Mouse (Mus musculus): ENCODE data around the gene Ide. TPM values are rescaled to one million over a fixed set of nuclear protein-coding genes. Genes with fewer than 3 reads are reported as not detected.
"Not testable (repeated sequence)": the region's sequence is repeated elsewhere in the genome, so short reads cannot be mapped to it uniquely, and the experiment has no call there.

Gene Ide
- total and polyA plus RNA-seq, 3 experiments = 56.0 to 116 (median 79.5) TPM

DNA sequence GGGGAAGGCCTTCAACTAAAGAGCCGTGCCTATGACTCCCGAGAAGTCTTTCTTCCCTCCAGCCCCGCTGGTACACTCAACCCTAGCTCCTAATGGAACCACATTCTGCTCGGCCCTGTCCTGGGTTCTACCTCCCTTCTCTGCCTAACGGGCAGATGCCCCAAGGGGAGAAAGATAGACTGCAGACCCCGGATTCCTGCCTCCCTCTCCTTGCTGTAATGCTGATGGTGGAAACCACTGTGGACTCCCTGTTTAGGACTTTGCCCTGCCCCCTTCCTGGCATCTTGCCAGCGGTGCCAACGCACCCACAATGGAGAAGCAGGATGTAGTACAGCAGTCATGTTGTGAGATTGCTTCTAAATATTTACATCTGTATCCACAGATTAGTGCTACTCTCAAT lies 101.8 kb downstream of the Ide start:
- dilution Hi-C loops (cut with MboI; ENCODE audit: extremely low pct_ligation_motif_present, extremely low pct_unique_long_range_greater_than_20kb, low sequenced_read_pairs) (no loop called here), in situ Hi-C loops (cut with MboI; ENCODE audit: low pct_ligation_motif_present, low pct_unique_long_range_greater_than_20kb, low sequenced_read_pairs) (no loop called here)
- no peak for TF ChIP-seq MXI1 (IDR thresholded peaks at IDR 0.05; ENCODE audit: low read depth, low read length)
- TF ChIP-seq MYC (IDR thresholded peaks at IDR 0.05; ENCODE audit: low read depth, low read length) = no peak
- no peak overlapping the region for H3K27ac ChIP-seq (ENCODE audit: insufficient read depth, low read depth)
- no peak for DNase-seq (ENCODE audit: extremely low read depth)
- H3K9me3 ChIP-seq (replicated peaks; ENCODE audit: low read length) = no peaks in the 10 kb centered on the region
- H3K27me3 ChIP-seq (replicated peaks) = no peaks in the 10 kb centered on the region
- H3K4me1 ChIP-seq (ENCODE audit: control insufficient read depth in 1 of 2, insufficient read depth in 2 of 2) = peaks cover 3 to 6% of the 10 kb centered on the region in 2 experiments
- H3K79me2 ChIP-seq (replicated peaks; ENCODE audit: control insufficient read depth, extremely low read depth, insufficient read depth, poor library complexity, severe bottlenecking) = no peaks in the 10 kb centered on the region
- H3K9ac ChIP-seq (ENCODE audit: insufficient read depth, low read depth) = no peak overlapping the region
- H3K4me3 ChIP-seq (replicated peaks in 1 of 3; ENCODE audit: low read depth in 2 of 3, low read length in 2 of 3, poor library complexity in 1 of 3) = no peak overlapping the region
- H3K36me3 ChIP-seq (replicated peaks in 1 of 2; ENCODE audit: control insufficient read depth in 1 of 2, insufficient read depth in 1 of 2, low read length in 1 of 2) = no peaks in the 10 kb centered on the region
- H3K4me2 ChIP-seq (ENCODE audit: insufficient read depth, low read depth, poor library complexity, severe bottlenecking) = no peak overlapping the region

GRCm38 (mm10) chr19:37233561-37234539 lies 103.8 kb downstream of the Ide start:
- Histone ChIP-seq H3K27me3 (replicated peaks) (no peaks in the 10 kb centered on the region), H3K9ac (ENCODE audit: insufficient read depth, low read depth) (no peak overlapping the region), H3K4me1 (ENCODE audit: control insufficient read depth in 1 of 2, insufficient read depth in 2 of 2) (peaks cover 2 to 3% of the 10 kb centered on the region in 2 experiments; a peak in 3 of 4 replicates), H3K79me2 (replicated peaks; ENCODE audit: control insufficient read depth, extremely low read depth, insufficient read depth, poor library complexity, severe bottlenecking) (no peaks in the 10 kb centered on the region), H3K9me3 (replicated peaks; ENCODE audit: low read length) (no peaks in the 10 kb centered on the region), H3K4me3 (replicated peaks in 1 of 3; ENCODE audit: low read depth in 2 of 3, low read length in 2 of 3, poor library complexity in 1 of 3) (no peak overlapping the region), H3K4me2 (ENCODE audit: insufficient read depth, low read depth, poor library complexity, severe bottlenecking) (no peak overlapping the region), H3K36me3 (replicated peaks in 1 of 2; ENCODE audit: control insufficient read depth in 1 of 2, insufficient read depth in 1 of 2, low read length in 1 of 2) (no peaks in the 10 kb centered on the region), H3K27ac (ENCODE audit: insufficient read depth, low read depth) (no peak overlapping the region)
- TF ChIP-seq SMC3 (IDR thresholded peaks at IDR 0.05; ENCODE audit: low read depth, low read length) (no peak), CTCF (conservative IDR thresholded peaks at IDR 0.05 in 1 of 2, IDR thresholded peaks at IDR 0.05 in 1 of 2; ENCODE audit: low read depth in 2 of 2, low read length in 2 of 2) (no peak), MEF2A (IDR thresholded peaks at IDR 0.05; ENCODE audit: borderline replicate concordance, low read depth, low read length) (no peak), CHD1 (IDR thresholded peaks at IDR 0.05; ENCODE audit: low read depth, low read length) (no peak), ZC3H11A (IDR thresholded peaks at IDR 0.05; ENCODE audit: low read depth, low read length) (no peak), RCOR1 (conservative IDR thresholded peaks at IDR 0.05; ENCODE audit: low read depth, low read length) (no peak), PAX5 (IDR thresholded peaks at IDR 0.05; ENCODE audit: low read length) (no peak), SIN3A (IDR thresholded peaks at IDR 0.05; ENCODE audit: low read length) (no peak), NRF1 (IDR thresholded peaks at IDR 0.05; ENCODE audit: low read depth, low read length) (no peak), GABPA (IDR thresholded peaks at IDR 0.05; ENCODE audit: insufficient replicate concordance, low read depth, low read length) (no peak), USF2 (conservative IDR thresholded peaks at IDR 0.05; ENCODE audit: low read depth, low read length) (no peak), KAT2A (IDR thresholded peaks at IDR 0.05; ENCODE audit: insufficient replicate concordance, low read length) (no peak), POLR2A (IDR thresholded peaks at IDR 0.05; ENCODE audit: low read depth, low read length) (no peak), HCFC1 (IDR thresholded peaks at IDR 0.05; ENCODE audit: low read depth, low read length) (no peak), UBTF (IDR thresholded peaks at IDR 0.05; ENCODE audit: low read depth, low read length) (no peak), USF1 (IDR thresholded peaks at IDR 0.05; ENCODE audit: low read depth, low read length) (no peak), JUND (conservative IDR thresholded peaks at IDR 0.05; ENCODE audit: low read depth, low read length) (no peak), ZNF384 (IDR thresholded peaks at IDR 0.05; ENCODE audit: low read depth, low read length) (no peak), RAD21 (IDR thresholded peaks at IDR 0.05; ENCODE audit: low read depth, low read length) (no peak), ZMIZ1 (IDR thresholded peaks at IDR 0.05; ENCODE audit: low read depth, low read length) (no peak)
- in situ Hi-C loops (cut with MboI; ENCODE audit: low pct_ligation_motif_present, low pct_unique_long_range_greater_than_20kb, low sequenced_read_pairs) (no loop called here), dilution Hi-C loops (cut with MboI; ENCODE audit: extremely low pct_ligation_motif_present, extremely low pct_unique_long_range_greater_than_20kb, low sequenced_read_pairs) (no loop called here)
- no peak for DNase-seq (ENCODE audit: extremely low read depth)

DNA sequence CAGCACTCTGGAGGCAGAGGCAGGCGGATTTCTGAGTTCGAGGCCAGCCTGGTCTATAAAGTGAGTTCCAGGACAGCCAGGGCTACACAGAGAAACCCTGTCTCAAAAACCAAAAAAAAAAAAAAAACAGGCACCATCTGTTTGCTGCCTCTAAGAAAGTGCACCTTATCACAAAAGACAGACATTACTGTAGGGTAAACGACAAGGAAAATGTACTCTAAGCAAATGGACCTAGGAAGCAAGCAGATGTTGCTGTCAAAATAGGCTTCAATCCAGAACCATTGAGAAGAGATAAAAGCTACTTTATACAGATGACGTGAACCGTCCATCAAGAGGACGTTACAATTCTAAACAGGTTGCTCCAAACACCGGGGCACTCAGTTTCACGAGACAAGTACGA lies 105.1 kb downstream of the Ide start:
- H3K79me2 ChIP-seq (replicated peaks; ENCODE audit: control insufficient read depth, extremely low read depth, insufficient read depth, poor library complexity, severe bottlenecking); dilution Hi-C loops (cut with MboI; ENCODE audit: extremely low pct_ligation_motif_present, extremely low pct_unique_long_range_greater_than_20kb, low sequenced_read_pairs); H3K4me2 ChIP-seq (ENCODE audit: insufficient read depth, low read depth, poor library complexity, severe bottlenecking); H3K9ac ChIP-seq (ENCODE audit: insufficient read depth, low read depth); DNase-seq (ENCODE audit: extremely low read depth); H3K4me1 ChIP-seq (ENCODE audit: control insufficient read depth in 1 of 2, insufficient read depth in 2 of 2); in situ Hi-C loops (cut with MboI; ENCODE audit: low pct_ligation_motif_present, low pct_unique_long_range_greater_than_20kb, low sequenced_read_pairs); H3K36me3 ChIP-seq (replicated peaks in 1 of 2; ENCODE audit: control insufficient read depth in 1 of 2, insufficient read depth in 1 of 2, low read length in 1 of 2); H3K9me3 ChIP-seq (replicated peaks; ENCODE audit: low read length); H3K27me3 ChIP-seq (replicated peaks); H3K4me3 ChIP-seq (replicated peaks in 1 of 3; ENCODE audit: low read depth in 2 of 3, low read length in 2 of 3, poor library complexity in 1 of 3); H3K27ac ChIP-seq (ENCODE audit: insufficient read depth, low read depth): not testable (repeated sequence)

Data from CH12.LX (cell line).